Mouse (Mus musculus) bone marrow macrophage, adult 2 months (primary cell): ENCODE data around the gene Hjurp. TPM values are rescaled to one million over a fixed set of nuclear protein-coding genes. Genes with fewer than 3 reads are reported as not detected.

Experiments used
- H3K27ac ChIP-seq: 2 replicates; pipeline ENCODE4 v1.5.1; 2012; ENCODE audit warnings: low read depth, low read length; ENCODE audit not compliant: insufficient read depth
- H3K4me1 ChIP-seq: 2 replicates; pipeline ENCODE4 v1.6.1; 2012; ENCODE audit warnings: low read length; ENCODE audit not compliant: control insufficient read depth, insufficient read depth
- H3K4me3 ChIP-seq: 2 replicates; pipeline ENCODE4 v1.5.1; 2012; ENCODE audit warnings: mild to moderate bottlenecking, low read length, moderate library complexity; ENCODE audit not compliant: insufficient read depth
- CTCF ChIP-seq: IDR thresholded peaks from 2 replicates; pipeline ENCODE4 v1.5.1; 2012; ENCODE audit warnings: low read depth, mild to moderate bottlenecking, low read length, moderate library complexity
- POLR2A ChIP-seq: IDR thresholded peaks from 2 replicates; pipeline ENCODE4 v1.6.1; 2012; ENCODE audit warnings: mild to moderate bottlenecking, low read depth, low read length, borderline replicate concordance
- polyA plus RNA-seq: library from polyadenylated mRNA; stranded (reverse); fragments of >200 nt; gene quantifications from 2 replicates; pipeline ENCODE4 v1.2.4, GENCODE M21; 2012; ENCODE audit not compliant: missing spikeins, insufficient read depth, insufficient read length

The Hjurp gene
- polyA plus RNA-seq, 1 experiment: 69.1 TPM

DNA sequence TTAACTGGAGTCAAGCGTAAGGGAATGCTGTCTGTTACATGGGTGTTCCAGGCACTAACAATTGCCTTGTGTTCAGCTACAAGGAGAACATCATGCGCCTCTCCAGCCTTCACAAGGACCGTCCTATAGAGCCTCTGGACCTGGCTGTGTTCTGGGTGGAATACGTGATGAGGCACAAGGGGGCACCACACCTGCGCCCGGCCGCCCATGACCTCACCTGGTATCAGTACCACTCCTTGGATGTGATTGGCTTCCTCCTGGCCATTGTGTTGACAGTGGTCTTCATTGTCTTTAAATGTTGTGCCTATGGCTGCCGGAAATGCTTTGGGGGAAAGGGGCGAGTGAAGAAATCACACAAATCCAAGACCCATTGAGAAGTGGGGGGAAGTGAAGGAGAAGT lies 59.4 kb downstream of the Hjurp start:
- H3K4me1 ChIP-seq: no peaks in the 10 kb centered on the region
- H3K27ac ChIP-seq: no peak overlapping the region
- H3K4me3 ChIP-seq: no peak overlapping the region
- TF ChIP-seq POLR2A (no peak), CTCF (no peak)

DNA sequence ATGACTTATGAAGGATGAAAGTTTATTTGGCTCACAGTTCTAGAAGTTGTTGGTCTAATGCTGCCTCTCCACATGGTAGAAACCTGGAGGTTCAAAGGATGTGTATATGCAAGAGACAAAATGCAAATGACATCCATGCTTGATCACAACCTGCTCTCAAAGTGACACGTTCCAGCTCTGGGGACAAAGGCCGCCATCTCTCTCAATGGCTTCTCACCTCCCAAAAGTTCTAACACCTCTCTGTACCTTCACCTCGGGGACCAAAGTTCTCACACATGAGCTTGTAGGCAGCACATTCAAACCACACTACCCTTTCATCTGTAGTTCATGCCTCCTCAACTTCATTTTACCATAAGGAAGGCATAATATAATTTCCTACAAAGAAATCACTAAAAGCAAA lies 59.9 kb downstream of the Hjurp start:
- no peak for TF ChIP-seq CTCF
- no peak for TF ChIP-seq POLR2A
- no peak overlapping the region for H3K4me3 ChIP-seq

DNA sequence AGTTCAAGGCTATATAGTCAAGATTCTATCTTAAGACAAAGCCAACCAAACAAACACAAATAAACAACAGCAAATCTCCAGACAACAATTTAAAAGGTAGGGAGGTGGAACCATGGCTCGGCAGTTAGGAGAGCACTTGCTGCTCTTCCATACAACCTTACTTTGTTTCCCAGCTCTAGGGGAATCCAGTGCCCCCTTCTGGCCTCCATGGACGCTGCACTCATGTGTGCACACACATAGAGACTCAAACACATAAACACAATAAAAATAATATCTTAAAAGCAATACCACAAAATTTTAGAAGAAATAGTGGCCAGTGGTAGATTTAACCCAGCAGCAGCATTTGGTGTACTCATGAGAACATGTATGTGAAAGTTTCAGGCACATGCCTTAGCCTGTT lies 60.3 kb downstream of the Hjurp start:
- Histone ChIP-seq H3K4me1 (no peaks in the 10 kb centered on the region), H3K4me3 (no peak overlapping the region), H3K27ac (no peak overlapping the region)
- TF ChIP-seq POLR2A (no peak), CTCF (no peak)

More for the DNA sequence above, 59.9 kb downstream of the Hjurp start:
- Histone ChIP-seq H3K4me1 (no peaks in the 10 kb centered on the region), H3K27ac (no peak overlapping the region)

DNA sequence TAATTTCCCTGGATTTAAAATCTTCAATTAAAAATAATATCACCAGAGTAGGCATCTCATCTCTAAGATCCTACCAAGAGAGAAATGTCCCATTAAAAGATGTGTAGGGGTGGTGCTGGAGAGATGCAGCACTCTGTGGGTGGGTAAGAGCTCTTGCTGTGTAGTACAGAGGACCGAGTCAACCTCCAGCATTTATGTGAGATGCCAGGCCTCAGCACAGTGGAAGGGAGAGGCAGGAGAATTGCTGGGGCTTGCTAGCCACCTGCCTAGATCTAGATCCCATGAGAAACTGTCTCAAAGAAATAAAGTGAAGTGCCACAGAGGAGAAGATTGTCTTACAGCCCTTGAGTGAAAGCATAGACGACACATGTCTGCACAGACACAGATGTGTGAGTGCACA lies 60.9 kb downstream of the Hjurp start:
- TF ChIP-seq POLR2A (no peak), CTCF (no peak)
- H3K27ac ChIP-seq: no peak overlapping the region
- no peaks in the 10 kb centered on the region for H3K4me1 ChIP-seq
- H3K4me3 ChIP-seq: no peak overlapping the region

DNA sequence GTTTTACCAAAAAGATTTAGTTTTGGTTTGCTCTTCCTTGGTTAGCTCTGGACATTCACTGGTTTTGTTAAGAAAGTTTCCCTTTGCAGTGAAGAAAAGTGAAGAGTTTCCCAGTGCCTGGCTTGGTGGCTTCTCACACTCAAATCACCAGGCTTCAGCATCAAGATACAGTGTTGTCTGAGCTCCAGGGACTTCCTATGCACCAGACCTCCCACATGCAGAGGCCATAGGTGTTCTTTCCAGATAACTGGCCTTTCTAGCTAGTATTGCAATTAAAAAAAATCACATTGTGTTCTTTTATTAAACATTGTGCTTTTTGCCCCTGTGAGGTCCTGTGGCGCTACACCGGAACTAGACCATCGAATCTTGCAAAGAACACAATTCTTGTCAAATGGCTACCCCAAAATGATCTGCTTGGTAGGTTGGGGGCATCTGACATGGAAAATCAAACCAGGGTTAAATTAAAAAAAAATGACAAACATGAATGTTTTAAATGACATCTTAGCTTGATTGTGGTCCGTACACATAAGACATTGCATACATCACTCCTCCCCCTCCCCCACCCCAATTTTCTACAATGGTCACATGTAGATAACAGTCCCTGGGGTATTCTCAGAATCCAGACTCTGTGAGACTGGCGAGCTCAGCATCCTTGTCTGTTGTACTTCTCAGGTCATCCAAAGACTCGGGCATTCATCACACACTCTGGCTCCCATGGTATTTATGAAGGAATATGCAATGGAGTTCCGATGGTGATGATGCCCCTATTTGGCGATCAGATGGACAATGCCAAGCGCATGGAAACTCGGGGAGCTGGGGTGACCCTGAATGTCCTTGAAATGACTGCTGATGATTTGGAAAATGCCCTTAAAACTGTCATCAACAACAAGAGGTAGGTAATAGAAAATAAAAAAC lies 61.7 kb downstream of the Hjurp start:
- Histone ChIP-seq H3K4me3 (no peak overlapping the region), H3K27ac (no peak overlapping the region)
- TF ChIP-seq CTCF (no peak), POLR2A (no peak)

DNA sequence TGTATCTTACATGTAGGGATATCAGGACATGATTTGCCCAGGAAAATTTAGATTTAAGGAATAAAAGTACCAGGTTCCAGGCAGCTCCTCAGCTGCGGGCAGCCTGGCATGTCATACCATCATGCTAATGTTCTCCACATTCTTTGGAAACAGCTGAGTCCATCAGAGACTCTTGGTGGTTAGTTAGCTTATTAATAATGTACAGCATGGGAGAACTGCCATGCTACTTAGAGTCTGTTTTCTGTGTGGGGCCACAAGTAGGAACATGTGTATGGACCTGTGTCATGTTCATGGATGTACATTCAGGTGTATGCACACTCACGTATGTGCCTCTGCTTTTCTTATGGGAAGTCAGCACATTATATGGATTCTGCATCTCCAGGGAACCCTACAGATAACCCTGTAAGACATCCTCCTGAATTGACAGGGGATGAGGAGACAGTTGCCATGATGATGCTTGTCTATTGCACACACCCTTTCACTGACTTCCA lies 62.9 kb downstream of the Hjurp start:
- Histone ChIP-seq H3K4me1 (no peaks in the 10 kb centered on the region), H3K4me3 (no peak overlapping the region), H3K27ac (no peak overlapping the region)
- TF ChIP-seq CTCF: no peak
- TF ChIP-seq POLR2A: no peak

More for the DNA sequence above, 61.7 kb downstream of the Hjurp start:
- no peaks in the 10 kb centered on the region for H3K4me1 ChIP-seq

DNA sequence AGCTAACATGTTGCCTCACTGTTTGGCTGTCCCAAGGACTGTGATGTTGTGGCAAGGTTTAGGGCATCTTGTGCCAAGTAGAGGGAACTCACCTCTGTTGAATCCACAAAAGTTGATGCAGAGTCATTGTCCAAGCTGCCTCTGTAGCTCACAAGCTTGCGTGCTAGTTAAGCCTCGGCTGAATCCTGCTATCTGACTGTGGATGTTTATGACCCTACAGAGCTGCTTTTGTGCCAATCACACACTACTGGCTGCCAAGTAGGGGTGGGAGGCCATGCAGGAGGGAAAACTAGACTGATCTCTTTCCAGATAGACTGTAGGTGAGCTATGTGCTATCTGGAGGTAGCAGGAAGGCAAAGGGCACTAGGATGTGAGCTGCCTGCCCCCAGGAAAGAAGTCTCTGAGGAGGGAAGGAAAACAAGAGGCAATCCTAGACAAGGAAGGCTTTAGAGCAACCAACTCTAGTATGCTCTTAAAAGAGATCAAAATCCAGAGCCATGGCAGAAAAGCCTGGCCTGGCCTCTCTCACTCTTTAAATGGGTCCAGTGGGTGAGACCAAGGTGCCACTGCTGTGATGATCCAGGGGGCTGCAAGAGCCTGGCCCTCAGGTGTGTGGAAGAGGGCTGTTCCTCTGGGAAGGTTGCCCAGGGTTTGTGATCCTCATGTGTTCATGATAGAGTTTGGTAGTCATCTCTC lies 63.5 kb downstream of the Hjurp start:
- H3K4me1 ChIP-seq: no peaks in the 10 kb centered on the region

DNA sequence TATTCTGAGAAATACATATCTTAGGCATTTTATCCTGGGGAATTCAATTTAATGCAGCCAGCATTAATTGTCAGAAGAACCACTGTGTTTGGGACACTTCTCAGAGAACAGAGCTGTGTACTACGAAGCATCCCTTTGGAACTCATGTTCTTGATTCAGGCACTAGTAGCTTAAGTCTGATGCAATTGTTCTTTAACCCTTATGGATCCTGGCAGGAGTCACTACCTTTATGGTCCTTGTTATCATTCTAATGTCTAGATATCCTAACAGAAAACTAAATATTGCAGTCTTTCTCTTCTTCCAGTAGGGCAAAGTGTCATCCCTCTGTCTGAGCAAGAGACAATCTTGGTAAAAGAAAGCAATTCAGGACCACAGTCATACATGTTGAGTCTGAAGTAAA lies 64.4 kb downstream of the Hjurp start:
- TF ChIP-seq CTCF (no peak), POLR2A (no peak)
- no peak overlapping the region for H3K4me3 ChIP-seq
- no peak overlapping the region for H3K27ac ChIP-seq
- H3K4me1 ChIP-seq: no peaks in the 10 kb centered on the region

More for the DNA sequence above, 63.5 kb downstream of the Hjurp start:
- H3K27ac ChIP-seq: no peak overlapping the region
- no peak for TF ChIP-seq CTCF
- TF ChIP-seq POLR2A: no peak
- H3K4me3 ChIP-seq: no peak overlapping the region

Other genes with a start within 250 kb of the Hjurp start
- gene Ugt1a10, start 222.2 kb downstream of the Hjurp start, polyA plus RNA-seq: not detected in 2 replicates
- 5.6 TPM in 1 of 2 replicates, not detected in the other for gene Ugt1a9, start 206.8 kb downstream of the Hjurp start, polyA plus RNA-seq
- gene Ugt1a8, start 189.8 kb downstream of the Hjurp start, polyA plus RNA-seq: 8.3 TPM in 1 of 2 replicates, not detected in the other
- gene Ugt1a7c, start 182.6 kb downstream of the Hjurp start, polyA plus RNA-seq: 130 and 184 TPM in 2 replicates
- 23.8 and 25.2 TPM in 2 replicates for gene Ugt1a6b, start 174.4 kb downstream of the Hjurp start, polyA plus RNA-seq
- gene Ugt1a6a, start 142.8 kb downstream of the Hjurp start, polyA plus RNA-seq: 34.0 and 62.4 TPM in 2 replicates
- gene Ugt1a5, start 111.6 kb downstream of the Hjurp start, polyA plus RNA-seq: 35.1 and 38.1 TPM in 2 replicates
- gene Ugt1a2, start 77.0 kb downstream of the Hjurp start, polyA plus RNA-seq: 10.9 and 11.5 TPM in 2 replicates
- not detected in 2 replicates for gene Dnajb3, start 71.9 kb downstream of the Hjurp start, polyA plus RNA-seq
- gene Ugt1a1, start 65.7 kb downstream of the Hjurp start, polyA plus RNA-seq: 12.7 and 19.4 TPM in 2 replicates
- gene Mroh2a, start 50.6 kb downstream of the Hjurp start, polyA plus RNA-seq: 1.6 and 2.9 TPM in 2 replicates
- gene Trpm8, start within 50 bp of the Hjurp start, polyA plus RNA-seq: not detected in 2 replicates
- gene Spp2, start 129.3 kb upstream of the Hjurp start, polyA plus RNA-seq: not detected in 2 replicates
- gene Glrp1, start 232.4 kb upstream of the Hjurp start, polyA plus RNA-seq: 0.38 and 0.55 TPM in 2 replicates